Mouse (Mus musculus) E14TG2a.4 (cell line): ENCODE results near the gene Naa40.

ENCODE experiments used
- CTCF ChIP-seq: conservative IDR thresholded peaks from 2 replicates; pipeline ENCODE4 v1.5.1; 2014; ENCODE audit warnings: low read length
- NANOG ChIP-seq: IDR thresholded peaks from 2 replicates; pipeline ENCODE4 v1.6.1; 2014; ENCODE audit warnings: borderline replicate concordance, low read length, mixed read lengths
- POU5F1 ChIP-seq: IDR thresholded peaks from 2 replicates; pipeline ENCODE4 v1.6.1; 2014; ENCODE audit warnings: low read length, borderline replicate concordance

DNA sequence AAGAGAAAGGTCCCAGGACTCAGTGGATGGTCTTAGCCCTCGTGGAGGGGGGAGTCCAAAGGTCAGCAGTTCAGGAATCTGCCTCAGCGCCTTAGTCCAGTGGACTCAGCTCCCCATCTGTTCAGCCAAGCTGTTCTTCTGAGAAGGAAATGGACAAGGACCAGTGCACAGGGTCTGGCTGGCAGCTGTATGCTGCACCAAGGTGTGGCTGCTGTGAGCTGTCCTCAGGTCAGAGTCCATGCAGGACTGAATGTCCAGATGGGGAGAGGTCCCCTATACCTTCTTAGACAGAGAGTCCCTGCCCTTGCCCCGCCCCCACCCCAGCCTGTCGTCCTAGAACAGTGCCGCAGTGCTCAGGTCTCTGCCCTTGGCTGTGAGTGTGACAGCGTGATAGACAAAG lies 49.3 kb downstream of the Naa40 start:
- TF ChIP-seq CTCF (no peak), NANOG (no peak), POU5F1 (no peak)
